In the genomic region with DNA sequence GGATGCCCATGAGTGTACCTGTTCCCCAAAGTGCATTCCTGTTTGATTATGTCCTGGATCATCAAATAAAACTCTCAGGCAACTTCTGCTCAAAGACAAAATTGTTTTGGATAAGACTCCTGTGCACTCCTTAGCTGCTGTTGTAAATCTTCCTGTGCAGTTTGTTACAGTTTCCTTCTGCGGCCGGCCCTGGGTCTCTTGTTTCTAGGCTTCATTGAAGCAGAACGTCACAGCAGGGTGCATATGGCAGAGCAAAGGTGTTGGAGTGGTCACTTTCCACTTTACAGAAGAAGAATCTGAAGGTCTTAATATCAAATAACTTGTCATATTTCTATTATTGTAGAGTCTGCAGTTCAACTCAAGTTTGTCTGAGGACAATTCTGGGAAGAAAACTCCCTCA, we compare ENCODE assay signal across 17 mouse cellular contexts.
"Had no signal": no experiment of that assay in that cellular context is flagged by ENCODE, and none has a peak within 500 bp of the region (broad histone marks: within the 10 kb centered on the region; RNA-seq: fewer than 3 reads in every experiment).

No protein-coding gene starts in this region.

- H3K4me1 ChIP-seq: lung, embryonic 15.5 days; megakaryocyte, embryonic 14.5 days; midbrain, embryonic 13.5 days; midbrain, embryonic 15.5 days; neural tube, embryonic 12.5 days; stomach, embryonic 15.5 days had no signal

- H3K9ac ChIP-seq: lung, embryonic 15.5 days; midbrain, embryonic 13.5 days; midbrain, embryonic 15.5 days; neural tube, embryonic 12.5 days; stomach, embryonic 15.5 days had no signal

- H3K4me3 ChIP-seq: lung, embryonic 15.5 days; megakaryocyte, embryonic 14.5 days; midbrain, embryonic 13.5 days; midbrain, embryonic 15.5 days; neural tube, embryonic 12.5 days; stomach, embryonic 15.5 days had no signal

- H3K27ac ChIP-seq: lung, embryonic 15.5 days; macrophage; midbrain, embryonic 13.5 days; midbrain, embryonic 15.5 days; neural tube, embryonic 12.5 days; stomach, embryonic 15.5 days; stomach, postnatal 0 days had no signal

- DNase-seq: lung, adult 2 months; lung, postnatal 14 days; lung, postnatal 36 days; right cerebral cortex, postnatal 14 days; thymus, adult 2 months; thymus, postnatal 25 days; thymus, postnatal 4 days had no signal

- ATAC-seq: lung, postnatal 0 days; midbrain, embryonic 13.5 days; midbrain, embryonic 15.5 days had no signal

- H3K27me3 ChIP-seq: lung, embryonic 15.5 days; megakaryocyte, embryonic 14.5 days; midbrain, embryonic 13.5 days; midbrain, embryonic 15.5 days; neural tube, embryonic 12.5 days; stomach, embryonic 15.5 days had no signal

- H3K36me3 ChIP-seq: lung, embryonic 15.5 days; midbrain, embryonic 13.5 days; midbrain, embryonic 15.5 days; neural tube, embryonic 12.5 days; stomach, embryonic 15.5 days had no signal

- H3K4me2 ChIP-seq: lung, embryonic 15.5 days; midbrain, embryonic 11.5 days; midbrain, embryonic 13.5 days; midbrain, embryonic 15.5 days; neural tube, embryonic 12.5 days; stomach, embryonic 15.5 days had no signal

- H3K9me3 ChIP-seq: lung, embryonic 15.5 days; megakaryocyte, embryonic 14.5 days; midbrain, embryonic 13.5 days; midbrain, embryonic 15.5 days; neural tube, embryonic 12.5 days; stomach, embryonic 15.5 days had no signal
